Mouse (Mus musculus) heart, postnatal 36 days (tissue): ENCODE measurements around the gene Anapc15. TPM values are rescaled to one million over a fixed set of nuclear protein-coding genes. Genes with fewer than 3 reads are reported as not detected.

Experiments
- DNase-seq, 2 experiments: peaks; one replicate each; pipeline ENCODE4 v3.0.0; 2021 to 2022
- intact Hi-C: fragments of 180-260 bp; cut with DNase I; formaldehyde crosslinking; loops from one replicate; pipeline ENCODE4 v1.15.1; 2025
- total RNA-seq, 2 experiments: library from RNA; stranded (reverse); gene quantifications; 2 replicates each; pipeline ENCODE4 v1.2.3; 2021

Gene Anapc15
- total RNA-seq, 2 experiments from 2014 or later, result 20.2 TPM

DNA sequence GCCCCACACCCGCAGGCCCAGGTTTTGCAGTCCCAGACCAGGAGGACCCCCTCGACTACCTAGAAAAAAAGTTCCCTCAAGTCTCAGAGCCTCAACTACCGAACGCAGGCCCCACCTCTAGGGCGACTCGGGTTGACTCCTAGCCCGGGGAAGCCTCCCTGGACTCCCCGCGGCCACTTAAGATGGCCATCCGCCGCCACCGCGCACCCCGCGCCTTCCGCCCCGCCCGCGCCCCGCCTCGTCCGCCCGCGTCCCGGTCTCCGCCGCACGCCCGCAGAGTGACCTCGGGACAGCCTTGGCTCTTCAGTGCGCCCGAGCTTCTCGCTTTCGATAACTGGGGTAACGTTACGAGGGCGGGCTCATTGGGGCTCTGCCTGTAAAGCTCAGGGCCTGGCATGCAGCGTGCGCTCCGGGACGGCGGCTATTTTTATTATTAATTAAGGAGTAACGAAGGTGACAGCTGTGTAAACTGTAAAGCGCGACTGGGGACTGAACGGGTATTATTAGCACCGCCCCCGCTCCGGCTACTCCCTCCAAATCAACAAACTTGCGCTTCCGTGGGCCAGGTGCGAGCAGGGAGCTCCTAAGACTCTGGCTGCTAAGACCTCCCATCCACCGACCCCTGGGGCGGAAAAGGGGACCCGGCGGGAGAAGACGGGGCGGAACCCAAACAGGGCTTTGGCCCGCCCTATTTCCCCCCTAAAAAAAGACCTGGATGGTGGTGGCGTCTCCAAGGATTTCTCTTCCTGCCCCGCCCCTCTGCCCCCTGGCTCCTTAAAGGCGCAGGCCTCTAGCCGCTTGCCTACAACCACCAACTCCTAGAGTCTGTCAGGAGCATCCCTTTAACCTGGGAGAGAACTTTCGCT, 25.7 kb upstream of the Anapc15 start, which contains the start of gene Inppl1:
TSS of gene Inppl1 (minus strand) at position 624 of the 866 bp plus-strand sequence.
- peak; percentile 89 to 90 for DNase-seq
- intact Hi-C loops, result loop anchor here (2.0 to 5.0 kb wide), 2 partner anchors 57 to 161 kb away; no protein-coding TSS in a partner anchor

DNA sequence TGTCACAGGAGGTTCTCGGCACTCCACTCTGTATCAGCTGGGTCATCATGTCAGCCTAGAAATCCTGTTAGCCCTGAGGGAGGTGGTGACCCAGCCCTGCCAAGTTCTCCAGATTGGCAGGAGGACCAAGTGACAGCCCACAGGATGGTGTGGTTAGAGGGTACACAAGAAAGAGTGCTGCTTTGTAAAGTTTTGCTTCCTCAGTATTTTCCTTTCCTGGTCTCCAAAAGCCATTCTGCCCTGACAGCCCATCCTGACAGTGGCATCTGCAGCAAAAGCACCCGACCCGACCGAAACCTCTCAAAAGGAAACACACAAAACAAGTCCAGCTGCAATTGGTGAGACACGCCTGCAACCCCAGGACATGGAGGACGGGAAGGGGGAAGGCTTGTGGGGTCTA, 19.3 kb upstream of the Anapc15 start:
- intact Hi-C loops, result no loop called here

DNA sequence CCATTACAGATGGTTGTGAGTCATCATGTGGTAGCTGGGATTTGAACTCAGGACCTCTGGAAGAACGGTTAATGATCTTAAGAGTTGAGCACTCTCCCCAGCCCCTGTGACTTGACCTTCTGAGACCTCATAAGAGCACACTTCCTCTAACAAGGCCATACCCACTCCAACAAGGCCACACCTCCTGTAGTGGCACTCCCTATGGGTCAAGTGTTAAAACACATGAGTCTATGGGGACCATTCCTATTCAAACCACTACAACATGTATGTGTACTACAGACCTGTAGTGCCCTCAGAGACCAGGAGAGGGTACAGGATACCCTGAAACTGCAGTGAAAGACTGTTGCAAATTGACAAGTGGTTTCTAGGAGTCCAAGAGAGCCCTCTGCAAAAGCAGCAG, 15.6 kb upstream of the Anapc15 start:
- intact Hi-C loops, result no loop called here
- no peak for DNase-seq

More for the DNA sequence above, 19.3 kb upstream of the Anapc15 start:
- DNase-seq, result no peak

DNA sequence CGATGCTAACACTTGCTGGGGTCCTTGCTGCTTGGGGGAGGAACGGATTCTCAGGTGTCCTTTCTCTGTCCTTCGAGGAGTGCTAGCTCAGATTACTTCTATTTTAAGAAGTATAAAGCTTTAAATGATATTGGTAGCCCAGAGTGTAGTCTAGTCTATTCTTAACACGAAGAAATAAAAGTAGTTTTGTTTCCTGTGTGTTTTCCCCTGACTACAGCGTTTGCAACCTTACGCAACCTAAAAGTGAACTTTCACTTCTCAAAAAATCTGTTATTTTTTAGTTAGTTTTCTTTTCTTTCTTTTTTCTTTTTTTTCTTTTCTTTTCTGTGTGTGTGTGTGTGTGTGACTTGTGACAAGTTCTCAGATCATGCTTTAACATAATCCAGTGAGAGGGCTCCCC, 11.8 kb upstream of the Anapc15 start:
- DNase-seq, result no peak

DNA sequence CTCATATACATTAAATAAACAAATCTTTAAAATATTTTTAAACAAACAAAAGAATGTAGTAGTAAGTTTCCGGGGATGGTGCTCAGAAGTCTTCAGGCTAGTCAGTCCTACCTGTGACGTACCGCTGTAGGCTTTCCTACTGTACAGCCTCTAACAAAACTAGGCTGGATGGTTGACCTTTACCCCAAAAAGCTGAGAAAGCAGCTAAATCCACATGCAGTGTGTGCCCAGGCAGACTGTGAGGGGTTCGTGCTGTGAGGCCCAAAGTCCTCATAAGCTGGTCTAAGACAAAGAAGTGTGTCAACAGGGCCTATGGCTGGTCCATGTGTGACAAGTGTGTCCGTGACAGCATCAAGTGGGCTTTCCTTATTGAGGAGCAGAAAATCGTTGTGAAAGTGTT, 10.7 kb upstream of the Anapc15 start:
- DNase-seq, result no peak
- intact Hi-C loops, result no loop called here

More for the DNA sequence above, 11.8 kb upstream of the Anapc15 start:
- intact Hi-C loops, result no loop called here

DNA sequence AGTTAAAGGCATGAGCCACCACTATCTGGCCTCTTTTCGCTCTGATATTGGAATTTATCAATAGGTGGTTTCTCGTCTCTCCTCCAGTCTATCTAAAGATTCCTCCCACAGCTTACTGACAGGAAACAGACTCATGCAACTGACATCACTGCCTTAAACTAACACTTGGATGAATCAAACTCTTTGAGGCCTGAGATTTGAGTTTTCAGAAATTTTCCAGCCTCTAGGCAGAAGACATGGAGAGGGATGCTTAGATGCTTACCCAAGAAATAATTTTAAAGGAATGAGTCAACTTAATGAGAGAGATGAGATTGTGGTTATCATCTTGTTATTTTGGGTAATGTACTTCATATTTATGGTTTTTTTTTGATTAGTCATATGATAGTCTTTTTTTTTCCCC, 9.7 kb upstream of the Anapc15 start:
- no peak for DNase-seq
- intact Hi-C loops, result no loop called here

DNA sequence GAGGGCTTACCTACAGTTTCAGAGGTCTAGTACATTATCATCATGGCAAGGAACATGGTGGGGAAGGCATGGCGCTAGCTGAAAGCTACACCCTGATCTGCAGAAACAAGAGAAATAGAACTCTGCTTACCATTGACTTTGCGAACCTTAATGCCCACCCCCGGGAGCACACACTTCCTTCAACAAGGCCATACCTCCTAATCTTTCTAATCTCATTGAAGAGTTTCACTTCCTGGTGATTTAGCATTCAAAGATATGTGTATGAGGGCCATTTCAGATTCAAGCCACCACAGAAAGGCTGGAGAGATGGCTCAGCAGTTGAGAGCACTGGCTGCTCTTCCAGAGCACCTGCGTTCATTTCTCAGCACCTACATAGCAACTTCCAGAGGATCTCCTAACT, 6.4 kb upstream of the Anapc15 start, which contains the start of gene Folr2:
TSS of gene Folr2 (minus strand) at position 101 of the 400 bp plus-strand sequence.
- no peak for DNase-seq
- intact Hi-C loops, result no loop called here

DNA sequence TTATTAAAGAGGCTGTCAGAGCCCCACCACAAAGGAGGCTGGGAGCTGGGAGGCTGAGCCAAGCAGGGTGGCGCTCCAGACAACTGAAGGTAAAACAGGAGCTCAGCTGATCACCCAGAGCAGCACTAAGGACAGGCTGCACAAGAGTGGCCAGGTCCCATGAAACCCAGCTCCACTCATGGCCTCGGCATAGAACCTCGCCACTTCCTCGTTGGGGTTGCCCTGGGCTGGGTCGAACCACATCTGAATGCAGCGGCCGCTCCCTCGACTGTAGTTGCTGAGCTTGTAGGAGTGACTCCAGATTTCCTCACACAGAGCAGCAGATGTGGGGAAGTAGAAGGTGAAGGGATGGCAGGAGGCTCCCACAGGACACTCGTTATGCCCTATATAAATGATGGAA, 5.2 kb upstream of the Anapc15 start:
- peak in 1 of 2 experiments; percentile 11 for DNase-seq
- intact Hi-C loops, result no loop called here

DNA sequence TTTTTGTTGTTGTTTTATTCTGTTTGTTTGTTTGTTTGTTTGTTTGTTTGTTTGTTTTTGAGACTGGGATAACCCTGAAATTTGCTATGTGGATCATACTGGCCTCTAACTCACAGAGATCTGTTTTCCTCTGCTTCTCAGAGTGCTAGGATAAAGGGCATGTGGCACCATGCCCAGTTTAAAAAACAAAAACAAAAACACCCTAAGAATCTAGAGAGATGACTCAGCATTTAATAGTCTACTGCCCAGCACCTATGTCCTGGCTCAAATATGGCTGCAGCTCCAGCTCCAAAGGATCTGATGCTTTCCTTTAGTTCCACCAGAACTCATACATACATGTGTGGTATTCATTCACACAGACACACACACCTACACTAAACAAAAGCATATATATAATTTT, 2.5 kb upstream of the Anapc15 start:
- intact Hi-C loops, result no loop called here
- DNase-seq, result no peak

DNA sequence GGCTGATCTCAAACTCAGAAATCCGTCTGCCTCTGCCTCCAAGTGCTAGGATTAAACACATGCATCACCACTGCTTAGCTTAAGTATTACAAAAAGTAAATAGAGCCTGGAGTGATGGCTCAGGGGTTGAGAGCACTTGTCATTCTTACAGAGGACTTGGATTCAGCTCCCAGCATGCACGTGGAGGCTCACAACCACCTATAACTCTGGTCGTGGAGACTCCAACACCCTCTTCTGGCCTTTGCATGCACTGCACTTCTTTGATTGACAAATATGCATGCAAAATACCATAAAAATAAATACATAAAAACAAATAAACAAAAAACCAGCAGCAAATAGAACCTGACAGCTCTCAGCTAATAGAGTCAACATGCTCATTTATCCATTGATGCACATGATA, 1.2 kb upstream of the Anapc15 start:
- DNase-seq, result no peak
- intact Hi-C loops, result no loop called here

DNA sequence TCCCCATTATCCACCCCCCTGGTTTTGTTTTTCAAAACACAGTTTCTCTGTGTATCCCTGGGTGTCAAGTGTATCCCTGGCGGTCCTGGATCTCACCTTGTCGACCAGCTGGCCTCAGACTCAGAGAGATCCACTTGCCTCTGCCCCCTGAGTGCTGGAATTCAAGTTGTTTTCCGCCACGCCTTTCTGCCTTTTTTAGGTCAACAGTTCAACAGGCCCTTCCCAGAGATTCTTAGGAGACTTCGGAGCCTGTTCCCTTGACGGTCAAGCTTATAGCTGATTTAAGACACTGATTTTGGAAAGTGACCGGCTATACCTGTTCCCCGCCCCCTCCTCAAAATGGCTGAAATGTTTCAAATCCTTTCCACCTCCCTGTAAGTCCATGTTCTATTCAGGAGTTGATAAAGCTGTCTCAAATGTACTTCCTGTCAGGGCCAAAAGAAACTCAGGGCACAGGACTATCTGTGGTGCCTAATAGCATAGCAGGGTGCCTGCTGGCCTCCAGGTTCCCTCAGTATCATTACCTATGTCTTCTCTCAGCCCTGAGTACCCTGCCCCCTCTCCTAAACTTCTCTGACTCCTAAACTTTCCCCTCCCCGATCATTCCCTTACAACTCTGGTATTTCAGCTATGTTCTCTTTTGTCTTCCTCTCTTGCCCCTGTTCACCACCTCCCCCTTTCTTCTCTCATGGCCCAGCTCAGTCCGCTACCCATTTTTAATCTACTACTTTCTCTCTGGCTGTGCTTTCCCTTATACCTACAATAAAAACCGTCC, 3.2 kb downstream of the Anapc15 start:
- intact Hi-C loops, result no loop called here
- no peak for DNase-seq

DNA sequence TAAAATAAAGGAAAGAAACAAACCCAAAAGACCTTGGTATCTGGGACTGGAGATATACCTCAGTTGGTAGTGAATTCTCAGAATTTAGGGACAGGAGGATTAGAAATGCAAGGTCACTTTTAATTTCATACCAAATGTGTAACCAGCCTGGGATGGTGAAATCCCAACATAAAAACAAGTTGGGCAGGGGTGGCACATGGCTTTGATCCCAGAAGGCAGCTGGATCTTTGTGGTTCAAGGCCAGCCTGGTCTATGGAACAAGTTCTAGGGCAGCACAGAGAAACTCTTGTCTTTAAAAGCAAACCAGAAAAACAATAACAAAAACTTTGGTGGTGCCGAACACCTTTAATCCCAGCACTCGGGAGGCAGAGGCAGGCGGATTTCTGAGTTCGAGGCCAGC, 4.0 kb downstream of the Anapc15 start:
- intact Hi-C loops, result no loop called here
- no peak for DNase-seq

DNA sequence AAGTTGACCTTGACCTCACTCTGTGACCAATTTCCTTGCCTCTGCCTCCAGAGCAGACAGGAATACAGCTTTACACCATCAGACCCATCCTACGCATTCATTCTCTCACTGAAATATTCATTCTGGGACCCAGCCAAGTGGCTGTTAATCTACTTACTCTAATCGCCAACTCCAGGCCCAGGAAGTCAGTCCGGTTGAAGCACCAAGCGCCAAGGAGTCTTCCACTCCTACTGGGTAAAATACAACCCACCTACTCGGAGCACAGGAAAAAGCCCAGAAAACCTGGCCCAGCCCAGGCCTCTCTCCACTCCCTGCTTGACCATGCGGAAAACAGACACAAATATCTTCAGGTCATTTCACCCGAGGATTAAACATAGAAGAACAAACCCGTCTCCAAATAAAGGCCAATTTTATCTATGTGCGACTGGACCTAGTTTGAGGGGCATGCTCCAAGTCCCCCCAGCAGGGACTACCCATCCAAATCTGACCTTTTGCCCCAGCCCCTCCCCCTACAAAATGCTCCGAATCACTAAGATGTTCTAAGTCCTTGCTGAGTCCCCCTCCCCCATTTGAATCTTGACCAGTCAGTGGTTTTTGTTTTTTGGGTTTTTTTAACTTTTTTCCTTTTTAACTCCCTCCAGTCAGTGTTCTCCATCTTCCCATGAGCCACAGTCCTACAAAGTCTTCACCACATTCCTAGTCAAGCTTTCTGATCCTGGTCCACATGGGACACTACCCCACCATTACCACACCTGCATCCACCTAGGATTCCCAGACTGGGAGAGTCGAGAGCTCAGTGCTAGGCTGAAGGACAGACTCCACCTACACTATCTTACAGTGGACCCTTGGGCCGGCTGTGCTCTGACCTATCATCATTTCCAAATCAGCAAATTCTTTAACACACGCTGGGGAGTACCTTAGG, 5.0 kb downstream of the Anapc15 start:
- DNase-seq, result no peak

DNA sequence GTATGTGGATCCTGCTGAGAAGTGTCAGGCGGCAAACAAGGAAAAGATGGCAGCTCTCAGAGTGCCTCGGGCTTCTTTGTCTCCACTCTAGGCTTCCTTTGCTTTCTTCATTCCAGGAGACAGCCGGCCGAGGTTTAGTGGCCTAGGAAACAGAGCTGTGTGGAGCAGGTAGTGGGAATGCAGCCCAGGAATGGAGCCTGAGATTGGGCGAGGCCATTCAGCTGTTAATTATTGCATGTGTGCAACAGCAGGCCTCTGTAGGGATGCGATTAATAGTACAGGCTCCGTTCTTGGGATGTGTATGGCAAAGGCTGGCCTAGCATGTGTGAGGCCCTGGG, 5.6 kb downstream of the Anapc15 start:
- intact Hi-C loops, result no loop called here
- no peak for DNase-seq

More for the DNA sequence above, 5.0 kb downstream of the Anapc15 start:
- intact Hi-C loops, result no loop called here

DNA sequence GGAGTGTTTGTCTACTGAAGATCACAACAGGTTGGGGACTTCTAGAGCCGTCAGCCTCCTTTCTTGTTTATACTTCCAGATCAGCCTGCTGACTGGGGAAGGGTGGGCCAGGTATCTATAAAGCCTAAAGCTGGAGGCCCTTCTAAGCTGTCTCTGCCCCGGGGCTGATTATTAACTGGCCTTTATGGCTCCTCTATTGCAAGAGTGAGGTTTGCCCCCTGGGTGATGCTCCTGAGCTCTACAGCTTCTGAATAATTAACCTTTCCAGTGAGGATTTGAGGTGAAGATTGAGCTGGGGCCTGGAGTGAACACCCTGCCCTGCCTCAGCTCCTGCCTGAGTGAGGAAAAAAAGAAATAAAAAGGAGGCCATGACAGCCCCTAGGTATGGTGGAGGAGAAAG, 7.1 kb downstream of the Anapc15 start, which contains the start of gene Folr1:
TSS of gene Folr1 (minus strand) at position 160 of the 400 bp plus-strand sequence.
- no peak for DNase-seq
- intact Hi-C loops, result no loop called here

DNA sequence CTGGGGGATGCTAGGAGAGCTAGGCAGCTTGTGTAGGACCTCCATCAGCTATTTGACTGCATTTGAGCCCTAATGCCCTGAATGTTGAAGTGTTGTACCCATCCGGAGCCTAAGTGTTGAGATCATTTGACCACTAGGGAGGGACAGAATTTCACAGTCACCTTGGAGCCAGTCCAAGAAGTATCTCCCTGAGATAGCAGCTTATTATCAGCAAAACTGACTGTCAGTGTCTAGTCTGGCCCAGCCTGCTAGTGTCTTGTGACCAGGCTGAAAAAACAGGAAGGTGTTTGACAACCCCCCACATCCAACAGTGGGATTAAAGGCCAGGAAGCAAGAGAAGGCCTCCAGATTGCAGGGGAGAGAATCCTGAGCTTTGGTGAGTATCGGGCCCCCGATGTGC, 7.8 kb downstream of the Anapc15 start:
- no peak for DNase-seq
- intact Hi-C loops, result no loop called here

DNA sequence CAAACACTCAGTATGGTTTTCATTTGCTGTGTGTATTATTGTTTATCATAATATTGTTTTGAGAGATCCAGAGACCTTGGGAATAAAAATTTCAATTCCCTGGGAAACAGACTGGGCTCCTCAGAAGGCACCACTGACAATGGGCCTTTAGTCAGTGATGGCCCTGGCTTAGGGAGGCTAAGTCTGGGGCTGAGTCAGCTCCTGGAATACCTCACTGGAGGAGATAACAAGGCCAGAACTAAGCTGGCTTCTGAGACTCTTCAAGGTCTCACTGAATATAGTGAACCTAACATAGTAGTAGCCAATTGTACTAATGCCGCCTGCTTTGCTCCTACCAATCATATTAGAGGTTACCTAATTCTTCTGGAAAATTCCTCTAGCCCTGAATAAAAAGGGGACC, 12.5 kb downstream of the Anapc15 start:
- no peak for DNase-seq
- intact Hi-C loops, result no loop called here

DNA sequence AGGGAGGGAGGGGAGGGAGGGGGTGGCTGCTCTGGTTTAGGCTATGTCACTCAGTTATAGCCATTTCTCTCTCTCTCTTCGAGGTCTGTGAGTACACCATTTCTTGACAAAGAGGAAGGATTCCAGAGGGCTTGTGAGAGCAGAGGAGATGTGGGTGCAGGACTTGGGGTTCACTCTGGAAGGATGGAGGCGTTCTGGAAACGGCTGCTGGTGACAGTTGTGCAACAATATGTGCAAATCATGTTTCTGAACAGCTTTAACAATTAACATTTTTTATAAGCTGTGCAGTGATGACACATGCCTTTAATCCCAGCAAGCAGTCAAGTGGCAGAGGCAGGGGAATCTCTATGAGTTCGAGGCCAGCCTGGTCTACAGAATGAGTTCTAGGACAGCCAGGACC, 17.3 kb downstream of the Anapc15 start:
- DNase-seq, result no peak
- intact Hi-C loops, result no loop called here

DNA sequence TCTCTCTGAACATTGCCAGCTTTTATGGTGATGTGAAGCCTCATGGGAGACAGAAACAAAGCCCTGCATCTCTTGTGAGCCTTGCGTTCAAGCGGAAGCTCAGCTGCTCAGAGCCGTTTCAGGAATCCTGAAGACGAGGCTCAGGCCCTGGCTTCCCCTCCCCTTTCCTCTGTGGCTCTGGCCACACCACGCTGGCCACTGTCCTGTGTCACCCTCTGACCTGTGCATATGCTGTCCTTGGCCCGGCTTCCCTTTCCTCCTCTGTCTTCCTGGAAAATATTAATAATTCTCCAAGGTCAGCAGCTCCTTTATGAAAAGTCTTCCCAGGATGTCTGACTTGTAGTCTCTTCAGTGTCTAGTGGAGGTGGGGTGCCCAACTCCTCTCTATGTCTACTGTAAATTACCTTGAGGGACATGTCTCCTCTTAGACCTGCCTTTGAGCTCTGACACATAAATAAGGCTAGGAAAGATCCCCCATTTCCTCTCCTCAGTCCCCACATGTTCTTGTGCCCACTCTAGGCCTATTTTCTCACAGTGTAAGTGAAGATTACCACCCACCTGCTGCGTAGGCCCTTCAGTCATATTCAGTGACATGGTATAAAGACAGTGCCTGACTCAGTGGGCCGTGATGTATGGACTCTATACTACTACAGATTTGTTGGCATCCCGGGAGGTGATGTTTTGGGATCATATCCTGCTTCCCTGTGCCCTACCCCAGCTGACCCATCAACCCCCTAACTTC, 19.1 kb downstream of the Anapc15 start:
- DNase-seq, result no peak
- intact Hi-C loops, result no loop called here

DNA sequence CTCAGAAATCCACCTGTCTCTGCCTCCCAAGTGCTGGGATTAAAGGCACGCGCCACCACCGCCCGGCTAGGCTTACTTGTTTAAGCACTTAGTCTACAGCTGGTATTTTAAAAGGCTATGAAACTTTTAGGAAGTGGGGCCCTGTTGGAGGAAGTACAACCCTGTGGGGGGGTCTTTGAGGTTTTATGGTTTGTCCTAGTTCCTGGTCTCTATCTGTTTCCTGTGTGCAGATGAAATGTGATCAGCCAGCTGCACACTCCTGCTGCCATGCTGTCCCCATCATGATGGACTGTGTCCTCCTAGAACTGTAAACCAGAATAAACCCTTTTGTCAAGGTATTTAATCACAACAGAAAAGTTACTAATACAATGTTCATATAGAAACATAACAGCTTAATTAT, 20.6 kb downstream of the Anapc15 start:
- no peak for DNase-seq
- intact Hi-C loops, result no loop called here
